Mouse (Mus musculus) urinary bladder, postnatal 10 days (tissue): ENCODE results near the gene Cbx7.

Source experiments
- DNase-seq: peaks from one replicate; pipeline ENCODE4 v3.0.0; 2022; ENCODE audit warnings: low spot score

The Cbx7 gene

DNA sequence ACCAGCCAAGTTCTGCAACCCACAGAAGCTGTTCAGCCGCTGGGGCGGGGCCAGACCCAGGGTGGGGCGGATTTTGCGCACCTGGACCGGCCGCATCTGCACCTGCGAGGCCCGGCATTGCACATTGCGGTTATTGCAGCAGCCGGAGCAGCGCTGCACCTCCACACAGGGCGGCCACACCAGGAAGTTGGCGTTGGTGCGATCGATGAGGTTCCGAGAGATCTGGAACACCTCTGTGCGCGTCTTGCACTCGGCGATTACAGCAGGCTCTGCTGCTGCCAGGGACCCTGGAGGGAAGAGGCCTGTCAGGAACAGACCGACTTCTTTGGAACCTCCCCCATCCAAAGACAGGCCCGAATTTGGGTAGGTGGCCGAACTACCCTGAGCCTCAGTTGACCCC is 30.7 kb upstream of the Cbx7 start:
- DNase-seq = no peak

DNA sequence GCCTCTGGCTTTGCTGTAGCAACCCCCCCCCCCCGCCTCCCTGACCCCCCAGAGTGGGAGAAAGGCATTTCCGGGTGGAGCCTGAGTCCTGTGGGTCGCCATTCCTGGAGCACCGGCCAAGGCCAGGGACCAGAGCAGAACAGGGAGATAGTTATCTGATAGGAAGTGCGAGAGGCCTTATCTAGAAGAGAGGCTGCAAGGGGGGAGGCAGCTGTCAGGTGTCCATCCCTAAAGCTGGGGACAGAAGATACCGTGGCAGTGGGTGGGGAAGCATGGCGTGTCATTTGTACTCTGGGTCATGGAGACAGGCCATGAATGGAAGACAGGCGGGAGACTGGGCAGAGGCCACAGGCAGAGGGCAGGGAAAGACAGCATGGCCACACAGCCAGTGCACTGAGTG is 29.8 kb upstream of the Cbx7 start:
- no peak for DNase-seq

DNA sequence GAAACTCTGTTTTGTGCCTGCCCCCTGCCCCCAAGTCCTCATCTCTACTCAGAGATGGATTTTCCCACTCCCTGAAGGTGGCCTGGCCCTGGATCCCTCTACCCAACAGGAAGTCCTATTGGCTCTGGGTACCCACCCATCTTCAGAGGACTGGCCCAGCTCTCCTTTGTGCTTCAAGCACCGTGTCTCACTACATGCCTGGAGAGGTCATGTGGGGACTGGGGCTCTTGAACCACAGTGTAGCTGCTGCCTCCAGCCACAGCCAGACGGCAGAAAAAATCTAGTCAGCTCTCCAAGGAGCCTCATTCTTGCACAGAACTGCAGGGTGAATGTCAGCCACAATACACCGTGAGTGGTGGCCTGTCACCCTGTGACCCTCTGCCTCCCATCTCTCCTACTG is 27.1 kb upstream of the Cbx7 start:
- DNase-seq = no peak

DNA sequence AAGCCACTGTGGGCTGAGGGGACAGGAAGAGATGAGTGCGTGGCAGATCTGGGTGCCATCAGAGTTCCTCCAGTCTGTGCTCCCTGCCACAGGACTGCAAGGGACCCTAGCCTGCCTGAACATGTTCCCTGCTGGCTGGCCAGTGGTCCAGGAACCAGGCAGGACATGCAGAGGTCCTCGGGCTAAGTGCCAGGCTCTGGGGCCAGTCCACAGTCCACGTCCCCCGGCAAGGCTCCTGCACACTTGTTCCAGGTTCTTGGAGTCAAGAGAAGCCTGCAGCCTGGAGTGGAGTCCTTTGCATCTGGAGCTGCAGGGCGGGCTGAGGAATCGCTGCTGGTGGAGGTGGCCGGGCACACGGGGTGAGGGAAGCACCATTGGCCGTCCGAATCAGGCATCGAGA is 25.9 kb upstream of the Cbx7 start:
- DNase-seq = no peak

DNA sequence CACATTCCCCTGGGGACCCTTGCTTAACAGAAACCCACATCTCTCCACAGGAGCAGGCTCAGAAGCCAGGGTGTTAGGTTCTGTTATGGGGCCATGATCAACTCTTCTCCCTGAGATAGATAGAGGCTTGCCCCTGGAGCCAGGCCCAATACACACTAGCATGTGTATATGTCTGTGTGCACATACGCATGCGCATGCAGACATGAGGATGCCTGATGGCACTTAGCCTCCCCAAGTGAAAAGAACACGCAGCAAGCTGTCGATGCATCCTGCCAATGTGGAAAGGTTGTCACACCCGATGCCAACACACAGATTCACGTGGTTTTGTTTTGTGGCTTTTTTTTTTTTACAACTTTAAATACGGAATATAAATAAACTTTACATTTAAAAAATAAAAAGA is 24.6 kb upstream of the Cbx7 start:
- no peak for DNase-seq

DNA sequence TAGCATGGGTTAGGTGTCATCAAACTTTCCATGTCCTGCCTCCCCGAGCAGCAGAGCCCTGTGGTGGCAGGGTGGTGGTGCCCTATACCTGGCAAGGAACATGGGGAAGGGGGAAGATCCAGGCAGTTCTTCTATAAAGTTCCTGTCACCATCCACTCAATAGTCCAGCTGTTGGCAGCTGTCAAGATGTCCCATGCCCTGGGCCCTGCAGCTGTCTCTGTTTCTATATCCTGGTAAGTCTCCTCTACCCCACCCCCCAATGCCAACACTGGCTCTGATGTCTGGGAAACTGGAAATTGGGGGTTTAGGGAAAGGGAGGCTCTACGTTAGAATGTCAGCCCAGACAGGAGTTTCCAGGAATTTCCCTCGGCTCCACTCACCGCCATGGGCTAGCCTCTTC is 23.6 kb upstream of the Cbx7 start:
- no peak for DNase-seq

DNA sequence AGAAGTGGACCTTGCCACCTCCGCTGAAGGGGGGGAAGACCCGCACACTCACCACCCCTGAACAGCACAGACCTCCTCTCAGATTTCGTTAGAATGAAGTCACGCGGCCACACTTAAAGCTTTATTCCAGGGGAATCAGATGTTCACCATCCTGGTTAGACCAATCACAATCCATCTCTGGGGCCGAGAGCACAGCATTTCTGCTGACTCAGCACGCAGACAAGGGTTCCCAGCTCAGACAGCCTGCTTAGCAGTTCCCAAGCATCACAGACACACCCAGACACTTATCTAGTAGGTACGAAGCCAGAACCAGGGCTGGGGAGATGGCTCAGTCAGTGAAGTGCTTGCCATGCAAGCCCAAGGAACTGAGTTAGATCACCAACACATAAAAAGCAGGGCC is 15.3 kb upstream of the Cbx7 start:
- no peak for DNase-seq

DNA sequence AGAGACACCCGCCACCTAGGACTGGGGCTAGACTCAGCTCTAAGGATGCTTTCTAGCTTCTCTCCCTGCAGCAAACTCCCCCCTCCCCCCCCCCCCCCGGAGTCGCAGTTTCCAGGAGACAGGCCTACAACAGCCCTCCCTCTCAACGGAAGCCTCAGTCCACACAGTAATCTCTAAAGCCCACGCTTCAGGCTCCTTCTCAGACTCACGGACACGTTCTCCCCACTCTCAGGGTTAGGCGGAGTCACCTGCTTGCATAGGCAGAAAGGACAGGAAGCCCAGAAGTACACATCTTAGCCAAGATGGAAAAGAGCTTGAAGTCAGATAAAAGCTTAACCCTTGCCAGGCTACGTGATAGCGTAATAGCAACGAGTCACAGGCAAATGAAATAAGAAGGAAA is 14.6 kb upstream of the Cbx7 start:
- no peak for DNase-seq

DNA sequence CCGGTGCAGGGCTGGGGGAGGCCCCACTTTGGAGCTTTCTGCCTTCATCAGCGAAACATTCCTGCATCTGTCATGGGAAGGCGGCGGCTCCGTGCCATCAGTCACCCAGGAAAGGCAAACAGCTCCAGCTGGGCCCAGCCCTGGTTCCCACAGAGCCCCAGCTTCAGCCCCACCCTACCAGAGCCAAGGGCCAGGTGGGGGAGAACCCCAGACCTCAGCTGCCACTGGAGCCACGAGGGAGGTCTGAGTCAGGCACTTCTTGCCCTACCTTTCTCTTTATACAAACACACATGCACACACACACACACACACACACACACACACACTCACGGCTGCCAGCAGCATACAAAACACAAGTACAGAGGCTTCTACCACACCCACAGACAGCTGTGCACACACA is 13.2 kb upstream of the Cbx7 start:
- DNase-seq = no peak

DNA sequence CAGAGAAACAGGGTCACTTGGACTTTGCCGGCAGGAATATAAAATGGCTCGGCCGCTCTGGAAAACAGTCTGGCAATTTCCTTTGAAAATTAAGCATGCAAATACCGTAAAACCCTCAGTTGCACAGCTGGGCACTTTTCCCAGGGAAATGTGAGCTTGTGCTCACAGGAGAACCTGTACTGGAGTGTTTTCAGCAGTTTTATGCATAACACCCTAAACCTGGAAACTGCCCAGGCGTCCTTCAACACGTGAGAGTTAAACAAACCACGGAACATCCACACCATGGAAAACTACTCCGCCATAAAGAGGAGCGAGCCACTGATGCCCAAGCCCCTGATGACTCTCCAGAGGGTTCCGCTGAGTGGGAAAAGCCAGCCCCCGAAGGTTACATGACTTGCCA is 9.8 kb upstream of the Cbx7 start:
- DNase-seq = no peak

DNA sequence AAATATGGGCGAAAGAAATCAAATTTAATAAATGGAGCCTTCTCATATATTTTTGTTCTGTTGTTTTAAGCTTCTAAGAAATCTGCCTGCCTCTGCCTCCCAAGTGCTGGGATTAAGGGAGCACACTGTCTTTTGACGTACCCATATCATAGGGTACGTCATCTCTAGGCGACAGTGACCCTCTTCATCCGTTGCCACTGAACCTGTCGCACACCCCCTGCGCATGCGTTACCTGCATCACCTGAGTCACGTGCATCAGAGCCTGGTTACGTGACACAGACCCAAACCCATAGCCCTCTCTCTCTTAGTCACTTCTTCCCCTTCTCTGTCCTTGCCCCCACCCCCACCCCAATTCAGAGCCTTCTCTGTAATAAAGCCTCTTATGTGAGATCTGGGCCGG is 1.3 kb upstream of the Cbx7 start:
- DNase-seq = no peak

DNA sequence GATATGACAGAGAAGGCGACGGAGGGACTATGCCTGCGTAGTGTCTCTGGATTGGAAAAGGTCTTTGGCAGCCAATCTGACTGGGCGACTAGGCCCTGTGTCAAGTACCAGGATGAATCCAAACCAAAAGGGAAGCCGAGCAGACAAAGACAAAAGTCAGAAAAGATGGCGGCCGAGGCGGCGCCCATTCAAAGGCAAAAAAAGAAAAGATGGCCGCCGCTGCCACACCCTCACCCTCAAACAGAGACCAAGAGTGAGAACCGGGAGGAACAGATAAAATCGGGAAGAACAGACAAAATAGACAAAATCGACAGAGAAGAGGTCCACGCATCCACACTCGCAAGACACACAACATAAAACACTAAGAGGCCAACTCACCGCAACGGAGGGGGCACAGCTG is 428 bp downstream of the Cbx7 start:
- no peak for DNase-seq

DNA sequence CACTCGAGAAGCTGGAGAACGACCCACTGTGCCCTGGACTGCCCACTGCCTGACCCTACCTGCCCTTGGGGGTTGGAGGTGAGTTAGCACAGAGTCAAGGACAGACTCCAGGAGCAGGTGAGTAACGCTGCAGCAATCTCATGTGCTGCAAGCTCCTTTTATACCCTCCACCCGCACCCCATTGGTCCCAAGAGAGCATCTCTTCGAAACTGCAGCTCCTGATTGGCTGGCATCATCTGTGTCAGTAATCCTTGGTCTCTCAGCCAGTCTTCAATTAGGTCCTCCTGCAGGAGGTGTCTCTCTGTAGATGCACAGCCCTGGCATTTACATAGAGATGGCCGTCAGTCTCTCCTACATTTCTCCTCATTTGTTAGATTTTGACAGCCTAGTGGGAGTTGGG is 3.6 kb downstream of the Cbx7 start:
- DNase-seq = no peak

DNA sequence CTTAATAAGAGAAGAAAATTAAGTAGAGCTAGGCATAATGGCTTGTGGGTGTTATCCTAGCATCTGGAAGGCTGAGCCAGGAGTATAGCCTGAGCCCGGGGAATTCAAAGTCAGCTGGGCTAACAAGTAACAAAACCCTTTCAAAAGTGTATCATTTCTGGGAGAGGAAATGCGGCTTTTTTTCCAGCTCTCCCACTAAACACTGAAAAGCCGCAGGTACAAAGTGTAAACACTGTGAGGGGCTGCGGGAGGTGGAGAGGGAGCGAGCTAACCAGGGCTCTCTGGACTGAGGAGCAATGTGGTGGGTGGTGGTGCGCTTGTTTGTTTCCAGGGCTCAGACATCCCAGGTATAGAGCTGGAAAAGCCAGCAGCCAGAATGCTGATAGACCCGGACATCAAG is 6.5 kb downstream of the Cbx7 start:
- no peak for DNase-seq

DNA sequence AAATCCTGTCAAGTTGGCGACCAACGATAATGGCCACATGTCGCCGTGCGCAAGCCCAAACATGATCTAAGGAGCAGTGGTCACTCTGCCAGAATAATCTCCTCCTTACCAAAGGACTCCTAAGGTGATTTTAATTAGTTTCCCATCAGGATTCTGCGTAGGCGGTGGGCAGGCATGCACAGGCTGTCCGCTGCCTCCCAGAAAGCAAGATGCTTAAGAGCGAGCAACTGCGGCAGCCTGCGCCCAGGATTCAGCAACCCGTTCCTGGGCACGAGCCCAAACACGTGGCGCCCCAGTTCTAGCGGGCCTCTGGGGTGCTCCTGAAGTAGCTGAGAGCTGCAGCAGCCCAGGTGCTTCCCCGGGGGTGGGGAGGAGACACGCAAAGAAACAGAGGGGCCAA is 8.3 kb downstream of the Cbx7 start:
- DNase-seq = no peak

DNA sequence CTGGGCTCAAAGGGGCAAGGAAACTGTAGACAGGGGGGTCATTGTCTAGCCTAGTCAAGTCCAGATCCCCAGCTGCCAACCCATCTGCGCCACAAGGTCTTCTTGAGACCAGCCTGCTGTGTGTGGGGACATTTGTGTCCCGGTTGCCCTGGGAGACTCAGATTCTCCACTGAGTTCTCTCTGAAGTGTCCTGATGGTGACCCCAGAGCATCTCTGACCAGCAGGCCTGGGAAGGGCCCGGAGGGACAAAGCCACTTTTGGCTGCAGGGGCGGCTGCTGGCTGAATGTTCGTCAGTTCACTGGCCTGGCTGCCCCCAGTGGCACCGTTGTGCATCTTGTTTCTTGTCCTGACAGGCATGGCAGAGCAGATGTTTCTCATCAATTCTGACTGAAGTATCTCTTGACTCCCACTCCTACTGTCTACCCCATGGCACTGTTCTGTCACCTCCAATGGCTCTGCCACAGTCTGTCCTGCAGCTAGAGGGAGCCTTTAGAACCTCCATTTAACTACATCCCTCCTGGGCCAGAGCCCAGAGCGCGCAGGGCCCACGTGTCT is 9.5 kb downstream of the Cbx7 start:
- no peak for DNase-seq

DNA sequence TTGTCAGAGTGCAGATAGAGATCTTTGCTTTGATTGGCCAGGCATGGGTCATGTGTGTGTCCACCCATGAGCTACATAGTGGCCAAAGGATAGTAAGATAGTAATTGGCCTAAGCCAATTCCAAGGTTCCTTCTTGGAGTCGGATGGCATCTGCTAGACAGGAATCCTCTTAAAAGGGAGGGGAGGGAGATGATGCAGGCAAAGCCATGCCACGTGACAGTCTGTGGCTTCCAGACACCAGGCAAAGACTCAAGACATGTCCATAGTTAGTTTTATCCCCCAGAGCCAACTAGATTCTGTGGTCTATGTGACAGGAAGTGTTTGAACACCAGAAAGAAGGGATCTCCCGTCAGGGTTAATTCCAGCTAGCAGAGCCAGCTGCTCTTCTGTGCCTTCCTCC is 12.5 kb downstream of the Cbx7 start:
- no peak for DNase-seq

DNA sequence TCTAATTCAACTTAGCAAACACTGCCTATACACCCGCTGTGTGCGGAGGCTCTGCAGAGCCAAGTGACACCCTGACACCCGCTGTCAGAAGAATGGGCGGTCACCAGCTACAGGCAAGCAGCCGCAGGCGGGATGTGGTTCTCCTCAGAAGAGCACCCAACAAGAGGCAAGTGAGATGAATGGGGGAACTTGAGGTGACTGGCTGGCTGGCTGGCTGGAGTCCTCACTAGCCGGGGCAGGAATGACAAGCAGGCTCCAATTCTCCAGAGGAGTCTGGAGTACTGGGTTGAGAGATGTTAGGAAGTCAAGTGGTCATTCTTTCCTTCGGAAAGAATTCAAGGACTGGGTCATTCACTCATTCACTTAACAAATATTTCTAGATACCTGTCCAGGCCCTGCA is 14.4 kb downstream of the Cbx7 start:
- no peak for DNase-seq

DNA sequence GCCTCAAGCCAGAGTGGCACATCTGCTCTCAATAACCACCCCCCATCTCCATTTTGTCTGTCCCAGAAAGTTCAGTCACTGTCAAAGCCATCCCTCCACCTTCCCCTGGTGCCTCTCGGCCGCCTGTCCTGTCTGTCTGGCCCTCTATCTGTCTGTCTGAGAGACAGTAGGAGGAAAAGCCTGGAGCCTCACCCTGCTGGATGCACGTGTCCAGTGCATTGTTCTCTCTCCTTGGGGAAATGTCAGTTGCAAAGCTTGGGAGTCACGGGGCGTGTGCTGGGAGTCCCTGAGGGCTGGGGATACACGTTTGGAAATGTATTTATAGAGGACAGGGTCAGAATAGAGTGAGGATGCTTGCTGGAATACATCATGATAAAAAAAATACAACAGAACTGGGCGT is 17.4 kb downstream of the Cbx7 start:
- no peak for DNase-seq

DNA sequence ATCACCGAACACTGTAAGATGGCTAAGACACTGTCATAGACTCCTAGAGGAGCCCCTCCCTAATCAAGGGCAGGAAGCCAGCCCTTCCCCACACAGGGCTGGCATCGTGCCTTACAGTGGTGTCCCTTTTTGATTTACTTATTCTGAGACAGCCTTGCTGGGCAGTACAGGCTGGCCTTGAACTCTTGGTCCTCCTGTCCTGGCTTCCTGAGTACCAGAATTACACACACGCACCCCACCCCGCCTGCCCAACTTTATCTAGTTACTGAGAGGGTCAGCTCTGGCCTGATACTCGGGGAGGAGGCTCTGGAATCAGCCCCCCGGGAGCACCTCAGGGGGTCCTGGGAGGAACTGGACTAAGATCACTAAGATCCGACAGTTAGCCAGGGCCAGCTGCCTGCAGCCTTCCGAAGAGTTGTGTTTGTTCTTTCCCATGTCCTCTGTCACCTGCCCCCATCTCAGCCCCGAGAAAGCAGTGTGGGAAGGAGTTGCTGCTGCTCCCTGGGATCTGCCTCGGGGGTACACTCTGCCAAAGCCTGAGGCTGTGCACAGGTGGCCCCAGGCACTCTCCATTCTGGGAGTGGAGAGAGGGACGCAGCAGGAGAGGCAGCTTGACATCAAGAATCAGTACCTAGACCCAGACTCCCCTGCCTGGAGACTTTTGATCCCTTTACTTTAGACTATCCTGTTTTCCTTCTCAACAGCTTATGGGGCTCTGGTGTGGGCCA is 18.3 kb downstream of the Cbx7 start:
- no peak for DNase-seq

DNA sequence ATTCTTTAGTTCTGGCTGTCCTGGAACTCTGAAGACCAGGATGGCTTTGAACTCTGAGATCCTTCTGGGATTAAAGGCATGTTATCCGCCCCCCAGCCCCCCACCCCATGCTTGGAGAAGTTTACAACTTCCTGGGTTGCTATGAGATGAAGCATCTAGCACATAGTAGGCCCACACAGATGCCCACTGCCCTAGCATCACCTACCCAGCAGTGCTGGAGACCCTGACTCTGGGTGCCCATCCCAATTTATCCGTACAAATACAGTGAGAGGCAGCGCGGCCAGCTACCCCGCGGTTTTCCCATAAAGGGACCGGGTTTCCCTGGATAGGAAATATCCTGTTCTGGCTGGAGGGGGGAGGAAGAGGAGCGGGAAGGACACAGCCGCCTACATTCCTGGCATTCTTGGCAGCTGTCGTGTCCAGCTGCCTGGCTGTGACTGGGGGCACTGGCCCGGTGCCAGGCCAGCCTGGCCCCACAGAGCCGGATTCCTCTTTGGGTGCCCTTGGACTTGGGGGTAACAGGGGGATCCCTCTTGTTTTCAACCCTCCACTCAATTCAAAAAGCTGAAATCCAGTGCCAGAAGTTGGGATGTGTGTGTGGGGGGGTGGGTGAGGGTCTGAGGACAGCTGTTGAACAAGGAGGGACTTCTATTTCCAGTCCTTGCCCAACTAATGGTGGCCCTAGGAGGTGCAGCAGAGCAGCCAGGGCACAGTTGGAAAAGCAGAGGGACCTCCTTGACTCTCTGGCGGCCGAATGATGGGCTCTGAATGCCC is 19.0 kb downstream of the Cbx7 start:
- DNase-seq = no peak

DNA sequence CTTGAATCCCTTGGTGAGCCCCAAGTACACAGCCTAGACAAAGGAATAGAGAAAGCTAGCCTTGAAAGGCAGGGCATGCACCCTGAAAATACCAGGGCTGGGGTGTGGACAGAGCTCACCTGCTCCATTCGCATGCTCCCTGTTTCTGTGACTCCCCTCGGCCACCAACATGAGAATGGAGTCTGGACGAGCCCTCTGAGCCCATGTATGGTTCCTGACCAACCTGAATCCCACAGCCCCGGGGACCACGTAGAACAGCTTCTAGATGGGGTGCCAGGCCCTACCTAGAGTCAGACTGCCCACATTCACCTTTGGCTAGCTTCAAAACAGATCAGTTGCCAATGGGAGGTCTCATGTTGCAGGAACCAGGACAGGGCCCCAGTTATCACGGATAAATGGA is 19.7 kb downstream of the Cbx7 start:
- DNase-seq = no peak

DNA sequence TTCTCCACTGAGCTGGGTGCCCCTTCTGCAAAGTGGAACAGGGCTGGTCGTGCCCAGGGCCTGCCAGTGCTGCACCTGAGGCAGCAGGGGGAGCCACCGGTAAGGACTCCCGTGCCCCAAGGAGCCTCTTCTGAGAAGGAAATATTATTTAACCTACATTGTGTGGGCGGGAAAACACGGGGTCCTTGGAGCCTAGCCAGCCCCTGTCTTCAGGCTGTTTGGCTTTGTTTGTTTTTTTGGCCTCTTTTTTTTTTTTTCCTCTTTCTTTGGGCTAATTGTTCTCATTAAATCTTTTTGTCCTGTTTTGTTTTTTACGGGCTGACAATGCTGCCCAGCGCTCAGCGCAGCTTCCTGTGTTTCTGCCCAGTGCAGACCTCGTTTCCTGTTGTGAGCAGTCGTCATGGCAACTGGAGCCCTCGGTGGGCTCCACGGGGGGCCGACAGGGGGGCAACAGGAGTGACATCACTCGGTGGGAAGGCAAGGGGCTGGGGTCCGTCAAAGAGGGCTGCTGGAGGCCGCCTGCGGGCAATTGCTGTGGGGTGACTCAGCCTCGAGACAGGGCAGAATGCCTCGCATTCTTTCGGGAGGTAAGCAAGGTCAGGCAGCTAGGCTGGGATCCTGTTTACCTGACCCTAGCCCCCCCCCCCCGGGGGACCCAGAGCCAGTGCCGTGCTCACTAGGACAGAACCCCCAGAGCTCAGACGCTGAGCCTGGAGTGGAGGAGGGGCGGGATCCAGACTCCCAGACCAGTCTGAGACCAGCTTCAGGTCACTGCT is 20.5 kb downstream of the Cbx7 start:
- no peak for DNase-seq
